In genomic region chr8:9292532-9292931, GRCm38 (mm10) we compare ENCODE assay signal across 21 mouse cellular contexts.
"Had no signal": no experiment of that assay in that cellular context is flagged by ENCODE, and none has a peak within 500 bp of the region (broad histone marks: within the 10 kb centered on the region; RNA-seq: fewer than 3 reads in every experiment).

No protein-coding gene starts in this region.

- ATAC-seq: forebrain, embryonic 13.5 days; forebrain, embryonic 14.5 days; forebrain, embryonic 15.5 days; forebrain, embryonic 16.5 days; forebrain, postnatal 0 days had no signal

- DNase-seq: cerebellum, adult 2 months; cerebellum, adult 8-10 months; cerebellum, adult 9-10 months; cerebellum, adult 9-11 months; cerebellum, postnatal 10 days; cerebellum, postnatal 14 days; cerebellum, postnatal 25 days; cerebellum, postnatal 36 days; embryo, embryonic 11 days; forebrain, postnatal 0 days; gastrocnemius, adult 2 months; gastrocnemius, postnatal 10 days; gastrocnemius, postnatal 14 days; gastrocnemius, postnatal 25 days; heart, adult 11 months; heart, adult 18-20 months; heart, adult 2 months had no signal
